Mouse (Mus musculus) forebrain, postnatal 0 days (tissue): ENCODE measurements around the gene Fam160b1. TPM values are rescaled to one million over a fixed set of nuclear protein-coding genes. Genes with fewer than 3 reads are reported as not detected.

Experiments used
- ATAC-seq: fragments of 200-750 bp; cut with Nextera tagmentation; 2 replicates; pipeline ENCODE4 v1.8.0; 2017; ENCODE audit warnings: mild to moderate bottlenecking, moderate library complexity
- DNase-seq: peaks from one replicate; pipeline ENCODE4 v3.0.0-alpha.2; 2015
- H3K27ac ChIP-seq: fragments of 300-500 bp; sonication (generic); 2 replicates; pipeline ENCODE4 v1.5.1; 2014; ENCODE audit warnings: low read depth, mild to moderate bottlenecking, antibody characterized with exemption, low read length, moderate library complexity, mixed read lengths
- H3K27me3 ChIP-seq: fragments of 300-500 bp; sonication (generic); 2 replicates; pipeline ENCODE4 v1.6.1; 2014; ENCODE audit warnings: mild to moderate bottlenecking, low read length, mixed read lengths; ENCODE audit not compliant: insufficient read depth
- H3K36me3 ChIP-seq: fragments of 300-500 bp; sonication (generic); 2 replicates; pipeline ENCODE4 v1.6.1; 2014; ENCODE audit warnings: mild to moderate bottlenecking, moderate library complexity; ENCODE audit not compliant: insufficient read depth
- H3K4me1 ChIP-seq: fragments of 300-500 bp; sonication (generic); 2 replicates; pipeline ENCODE4 v1.6.1; 2014; ENCODE audit warnings: antibody characterized with exemption; ENCODE audit not compliant: insufficient read depth
- H3K4me2 ChIP-seq: fragments of 300-500 bp; sonication (generic); 2 replicates; pipeline ENCODE4 v1.6.1; 2014; ENCODE audit warnings: low read depth, mild to moderate bottlenecking, moderate library complexity
- H3K4me3 ChIP-seq: fragments of 300-500 bp; sonication (generic); 2 replicates; pipeline ENCODE4 v1.5.1; 2014; ENCODE audit warnings: low read depth, low read length, mixed read lengths
- H3K9ac ChIP-seq: fragments of 300-500 bp; sonication (generic); 2 replicates; pipeline ENCODE4 v1.6.1; 2014; ENCODE audit warnings: mild to moderate bottlenecking
- H3K9me3 ChIP-seq: fragments of 300-500 bp; sonication (generic); 2 replicates; pipeline ENCODE4 v1.6.1; 2016; ENCODE audit warnings: low read length
- CTCF ChIP-seq: sonication (generic); IDR thresholded peaks from 2 replicates; pipeline ENCODE4 v1.5.1; 2016; ENCODE audit warnings: antibody characterized with exemption, control low read depth, low read depth
- WGBS: fragments of 180-500 bp; shearing (Covaris S2); extraction: QIAGEN DNeasy Blood & Tissue Kit; methylation state at CpG from one replicate; pipeline ENCODE4 v1.1.7; 2014; 5-methylcytosine and 5-hydroxymethylcytosine counted together
- polyA plus RNA-seq: library from polyadenylated mRNA; unstranded; fragments of >200 nt; fragmentation: Nextera tagmentation; extraction: Ambion mirVana; gene quantifications from 2 replicates; pipeline ENCODE4 v1.2.1, GENCODE M21; 2015
- total RNA-seq: library from RNA; depleted of rRNA; stranded (reverse); fragments of >200 nt; gene quantifications from 2 replicates; pipeline ENCODE4 v1.2.3, GENCODE M21; 2014

Gene Fam160b1
- total and polyA plus RNA-seq, 2 experiments from 2014 or later: 10.8 to 23.0 TPM

DNA sequence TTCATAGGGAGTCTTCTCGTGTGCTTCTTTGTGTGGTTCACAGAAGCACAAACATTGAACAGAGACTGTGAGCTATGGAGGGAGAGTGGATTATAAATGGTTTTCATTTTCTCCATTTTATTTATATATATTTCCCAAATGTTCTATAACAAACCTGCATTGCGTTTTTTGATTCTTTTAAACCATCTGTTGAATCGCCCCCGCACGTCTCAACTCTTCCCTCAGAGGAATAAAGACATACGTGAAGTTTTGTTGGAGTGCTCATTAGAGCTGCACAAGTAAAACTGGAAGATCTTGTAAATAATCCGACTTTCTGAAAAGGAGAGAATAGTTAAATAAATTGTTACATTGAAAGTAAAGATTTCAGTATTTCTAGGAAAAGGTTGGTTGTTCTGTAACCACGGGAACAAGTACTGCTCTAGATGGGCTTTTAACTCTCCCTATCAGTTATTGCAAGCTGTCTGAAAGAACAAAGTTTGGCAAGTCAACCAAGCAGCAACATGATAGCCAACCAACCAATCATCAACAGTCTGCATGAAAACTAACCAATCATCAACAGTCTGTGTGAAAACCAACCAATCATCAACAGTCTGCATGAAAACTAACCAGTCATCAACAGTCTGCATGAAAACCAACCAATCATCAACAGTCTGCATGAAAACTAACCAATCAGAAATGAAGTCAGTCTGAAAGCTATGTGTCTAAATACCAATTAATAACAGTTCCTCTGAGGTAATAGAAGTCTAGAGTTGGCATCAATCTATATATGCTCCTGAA, 54.7 kb downstream of the Fam160b1 start:
- Histone ChIP-seq H3K36me3 (no peaks in the 10 kb centered on the region), H3K4me2 (no peak overlapping the region), H3K4me3 (no peak overlapping the region), H3K4me1 (no peaks in the 10 kb centered on the region), H3K9ac (no peak overlapping the region), H3K27ac (no peak overlapping the region), H3K27me3 (no peaks in the 10 kb centered on the region), H3K9me3 (no peaks in the 10 kb centered on the region)
- no peak for TF ChIP-seq CTCF
- DNase-seq: no peak
- ATAC-seq: no peak; the same call in 1 of the 2 replicates
- WGBS: 89% methylated on average over 8 of the region's 8 CpGs

- 31% methylated on average over 17 of the region's 17 CpGs for WGBS
- no peaks in the 10 kb centered on the region for H3K27me3 ChIP-seq
Observed at GRCm38 (mm10) chr19:57417800-57418580, 57.5 kb downstream of the Fam160b1 start.

DNA sequence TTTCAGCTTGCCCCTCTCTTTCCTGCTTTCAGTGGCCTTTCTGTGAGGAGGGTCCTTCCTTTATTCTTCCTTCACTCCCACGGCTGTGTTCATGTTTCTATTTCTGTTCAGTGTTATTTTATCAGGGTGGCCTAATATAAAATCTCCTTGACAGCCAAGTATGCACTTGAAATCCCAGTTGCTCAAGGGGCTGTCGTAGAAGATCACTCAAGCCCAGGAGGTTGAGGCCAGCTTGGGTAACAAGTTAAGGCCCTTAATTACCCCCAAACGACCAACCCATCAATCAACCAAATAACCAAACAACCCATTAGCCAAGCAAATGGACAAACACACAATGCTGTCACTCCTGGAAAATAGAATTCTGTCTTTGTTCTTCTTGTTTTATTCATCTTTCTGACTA, 62.9 kb downstream of the Fam160b1 start:
- H3K36me3 ChIP-seq: no peaks in the 10 kb centered on the region
- no peak overlapping the region for H3K9ac ChIP-seq
- H3K27me3 ChIP-seq: no peaks in the 10 kb centered on the region
- DNase-seq (no peak), ATAC-seq (no peak)
- no peak for TF ChIP-seq CTCF
- 14% methylated on average over 3 of the region's 3 CpGs for WGBS
- no peaks in the 10 kb centered on the region for H3K4me1 ChIP-seq
- no peaks in the 10 kb centered on the region for H3K9me3 ChIP-seq
- no peak overlapping the region for H3K4me2 ChIP-seq
- H3K4me3 ChIP-seq: no peak overlapping the region
- no peak overlapping the region for H3K27ac ChIP-seq

More at GRCm38 (mm10) chr19:57417800-57418580, 57.5 kb downstream of the Fam160b1 start:
- H3K4me3 ChIP-seq: no peak overlapping the region
- DNase-seq: no peak
- H3K9ac ChIP-seq: no peak overlapping the region
- no peaks in the 10 kb centered on the region for H3K4me1 ChIP-seq
- no peak overlapping the region for H3K27ac ChIP-seq
- no peaks in the 10 kb centered on the region for H3K36me3 ChIP-seq
- no peak for ATAC-seq
- no peaks in the 10 kb centered on the region for H3K9me3 ChIP-seq
- no peak; the same call in 1 of the 2 replicates for TF ChIP-seq CTCF
- H3K4me2 ChIP-seq: peak overlapping the region; percentile 13; the same call in 1 of the 2 replicates

DNA sequence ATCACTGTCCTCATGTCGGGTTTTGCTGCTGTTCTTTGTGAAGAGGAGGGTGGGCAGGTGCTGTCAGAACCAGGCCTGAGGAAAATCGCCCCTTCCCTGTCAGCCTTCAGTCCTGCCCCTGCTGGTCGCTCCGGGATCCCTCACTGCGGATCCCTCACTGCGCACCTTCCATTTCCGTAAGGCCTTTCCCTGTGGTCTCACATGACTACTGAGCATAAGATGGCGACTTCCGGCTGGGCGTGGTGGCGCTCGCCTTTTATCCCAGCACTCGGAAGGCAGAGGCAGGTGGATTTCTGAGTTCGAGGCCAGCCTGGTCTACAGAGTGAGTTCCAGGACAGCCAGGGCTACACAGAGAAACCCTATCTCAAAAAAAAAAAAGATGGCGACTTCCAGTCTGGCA, 64.8 kb downstream of the Fam160b1 start:
- no peaks in the 10 kb centered on the region for H3K9me3 ChIP-seq

GRCm38 (mm10) chr19:57426841-57427240, 66.4 kb downstream of the Fam160b1 start:
- Histone ChIP-seq H3K4me1 (no peaks in the 10 kb centered on the region), H3K9ac (no peak overlapping the region), H3K4me2 (no peak overlapping the region), H3K36me3 (no peaks in the 10 kb centered on the region), H3K9me3 (no peaks in the 10 kb centered on the region), H3K4me3 (no peak overlapping the region), H3K27ac (no peak overlapping the region), H3K27me3 (no peaks in the 10 kb centered on the region)
- WGBS: 96% methylated on average over 8 of the region's 8 CpGs
- no peak for ATAC-seq
- no peak for TF ChIP-seq CTCF
- DNase-seq: no peak

More for the DNA sequence above, 64.8 kb downstream of the Fam160b1 start:
- TF ChIP-seq CTCF: no peak
- H3K36me3 ChIP-seq: no peaks in the 10 kb centered on the region
- H3K4me3 ChIP-seq: no peak overlapping the region
- H3K27ac ChIP-seq: no peak overlapping the region
- ATAC-seq (no peak), DNase-seq (no peak)
- no peaks in the 10 kb centered on the region for H3K27me3 ChIP-seq
- 96% methylated on average over 15 of the region's 15 CpGs for WGBS
- no peak overlapping the region for H3K9ac ChIP-seq
- H3K4me1 ChIP-seq: no peaks in the 10 kb centered on the region
- H3K4me2 ChIP-seq: no peak overlapping the region

DNA sequence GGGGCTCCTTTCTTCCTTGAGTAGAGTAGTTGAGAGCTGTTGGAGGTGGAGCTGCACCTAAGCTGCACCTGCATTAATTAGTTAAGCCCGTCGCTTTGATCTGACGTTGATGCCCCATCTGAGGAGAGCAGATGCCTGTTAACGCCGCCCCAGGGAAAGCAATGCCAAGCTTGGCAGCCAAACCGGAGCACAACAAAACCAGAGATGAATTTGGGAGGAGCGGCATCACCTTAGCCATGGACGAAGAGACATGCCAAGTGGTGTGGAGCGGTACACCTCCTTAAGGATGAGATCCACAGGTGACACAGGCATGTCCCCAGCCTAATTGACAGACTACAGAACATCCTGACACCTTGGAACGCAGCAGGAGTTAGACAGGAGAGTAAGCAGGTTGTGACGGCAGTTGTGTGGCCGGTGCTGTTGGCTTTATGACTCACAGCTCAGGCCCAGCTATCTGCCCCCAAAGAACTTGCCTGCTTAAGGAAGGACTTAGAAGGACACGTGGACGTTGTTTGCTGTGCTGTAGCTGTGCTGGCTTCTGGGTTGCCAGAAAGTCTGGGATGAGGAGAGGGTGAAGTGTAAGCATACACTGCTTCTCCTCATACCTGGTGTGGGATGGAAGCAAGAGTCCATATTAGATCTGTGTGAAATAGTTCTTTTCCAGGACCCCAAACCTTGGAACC, 67.4 kb downstream of the Fam160b1 start:
- DNase-seq: no peak

GRCm38 (mm10) chr19:57428641-57429040, 68.2 kb downstream of the Fam160b1 start:
- DNase-seq (no peak), ATAC-seq (no peak)
- Histone ChIP-seq H3K9me3 (no peaks in the 10 kb centered on the region), H3K4me2 (no peak overlapping the region), H3K4me3 (no peak overlapping the region), H3K9ac (no peak overlapping the region), H3K27me3 (no peaks in the 10 kb centered on the region), H3K27ac (no peak overlapping the region), H3K36me3 (no peaks in the 10 kb centered on the region), H3K4me1 (no peaks in the 10 kb centered on the region)
- no peak for TF ChIP-seq CTCF
- WGBS: 78% methylated on average over 3 of the region's 3 CpGs

More for the DNA sequence above, 67.4 kb downstream of the Fam160b1 start:
- Histone ChIP-seq H3K27ac (no peak overlapping the region), H3K4me1 (no peaks in the 10 kb centered on the region), H3K4me3 (no peak overlapping the region), H3K36me3 (no peaks in the 10 kb centered on the region), H3K27me3 (no peaks in the 10 kb centered on the region), H3K4me2 (no peak overlapping the region), H3K9ac (no peak overlapping the region), H3K9me3 (no peaks in the 10 kb centered on the region)
- no peak for TF ChIP-seq CTCF
- no peak for ATAC-seq
- WGBS: 69% methylated on average over 14 of the region's 14 CpGs
